29 mouse cellular contexts compared by ENCODE assay signal in genomic region chr3:103712196-103712595, GRCm38 (mm10). TPM values are rescaled to one million over a fixed set of nuclear protein-coding genes. Genes with fewer than 3 reads are reported as not detected.
DNase-seq lines count a peak whose midpoint lies in the region; ATAC-seq lines count a peak whose summit lies in the region.
"Had no signal": no experiment of that assay in that cellular context is flagged by ENCODE, and none has a peak within 500 bp of the region (broad histone marks: within the 10 kb centered on the region; RNA-seq: fewer than 3 reads in every experiment).

No protein-coding gene starts in this region.

- H3K4me1 ChIP-seq in embryonic facial prominence, embryonic 14.5 days (ENCODE audit: control insufficient read depth, insufficient read depth, low read length): peaks cover 13% of the 10 kb centered on the region
- H3K4me1 ChIP-seq in embryonic facial prominence, embryonic 10.5 days: peaks cover 19% of the 10 kb centered on the region
- peaks cover 10% of the 10 kb centered on the region for H3K4me1 ChIP-seq in forebrain, embryonic 12.5 days
- H3K4me1 ChIP-seq: liver, embryonic 15.5 days had no signal

- no peak for ATAC-seq in embryonic facial prominence, embryonic 14.5 days (ENCODE audit: low read depth)
- no peak for ATAC-seq in forebrain, embryonic 12.5 days (ENCODE audit: low FRiP score)
- ATAC-seq: activated CD4-positive, CD25-positive, alpha-beta regulatory T cell, adult 4 months; inflammation-experienced regulatory T-cells, adult 6 months had no signal

- no peak overlapping the region for H3K9ac ChIP-seq in embryonic facial prominence, embryonic 14.5 days (ENCODE audit: low read depth, low read length)
- H3K9ac ChIP-seq in forebrain, embryonic 12.5 days: no peak overlapping the region
- H3K9ac ChIP-seq: hindbrain, embryonic 12.5 days; limb, embryonic 15.5 days; liver, embryonic 15.5 days had no signal

- H3K9me3 ChIP-seq in embryonic facial prominence, embryonic 14.5 days (ENCODE audit: control insufficient read depth, low read length): no peaks in the 10 kb centered on the region
- no peaks in the 10 kb centered on the region for H3K9me3 ChIP-seq in embryonic facial prominence, embryonic 10.5 days
- no peaks in the 10 kb centered on the region for H3K9me3 ChIP-seq in forebrain, embryonic 12.5 days
- H3K9me3 ChIP-seq: forebrain, embryonic 10.5 days; hindbrain, embryonic 12.5 days; limb, embryonic 15.5 days; liver, embryonic 15.5 days; midbrain, embryonic 10.5 days had no signal

- H3K27ac ChIP-seq in embryonic facial prominence, embryonic 14.5 days (replicated peaks; ENCODE audit: low read depth, low read length): no peak overlapping the region
- no peak overlapping the region for H3K27ac ChIP-seq in embryonic facial prominence, embryonic 10.5 days (replicated peaks)
- no peak overlapping the region for H3K27ac ChIP-seq in forebrain, embryonic 12.5 days
- H3K27ac ChIP-seq: forebrain, embryonic 10.5 days; hindbrain, embryonic 12.5 days; limb, embryonic 15.5 days; liver, embryonic 15.5 days; midbrain, embryonic 10.5 days; stomach, postnatal 0 days had no signal

- WGBS in embryonic facial prominence, embryonic 14.5 days: 93% methylated on average over 4 of the region's 4 CpGs
- 83% methylated on average over 4 of the region's 4 CpGs for whole genome bisulfite sequencing in embryonic facial prominence, embryonic 10.5 days
- 100% methylated on average over 4 of the region's 4 CpGs for WGBS in forebrain, embryonic 12.5 days

- peak; percentile 32 for DNase-seq in embryonic facial prominence, embryonic 14.5 days (ENCODE audit: low spot score)
- DNase-seq in embryonic facial prominence, embryonic 10.5 days (ENCODE audit: low spot score): no peak
- DNase-seq in kidney, postnatal 4 days: peak; percentile 50 to 60
- DNase-seq in kidney, adult 18-20 months: no peak
- peak; percentile 40 for DNase-seq in 416B (ENCODE audit: low read depth)
- peak; percentile 75 for DNase-seq in adipocyte (ENCODE audit: low spot score)
- no peak for DNase-seq in layer of hippocampus, adult 8-10 months (ENCODE audit: low spot score in 2 of 2)
- DNase-seq: cerebellum, adult 8-10 months; kidney, adult 9 months; lung, postnatal 36 days; right cerebral cortex, adult 18-20 months; thymus, postnatal 14 days had no signal

- H3K4me3 ChIP-seq in embryonic facial prominence, embryonic 14.5 days (ENCODE audit: low read depth, low read length): no peak overlapping the region
- no peak overlapping the region for H3K4me3 ChIP-seq in embryonic facial prominence, embryonic 10.5 days
- H3K4me3 ChIP-seq in forebrain, embryonic 12.5 days (replicated peaks): no peak overlapping the region
- H3K4me3 ChIP-seq: forebrain, embryonic 10.5 days; hindbrain, embryonic 12.5 days; limb, embryonic 15.5 days; liver, embryonic 15.5 days; midbrain, embryonic 10.5 days had no signal

- no peaks in the 10 kb centered on the region for H3K27me3 ChIP-seq in embryonic facial prominence, embryonic 14.5 days (replicated peaks; ENCODE audit: control insufficient read depth, insufficient read depth, low read length)
- 0 out of 2 replicates have a peak, but pooled peaks cover 5% of the 10 kb centered on the region for H3K27me3 ChIP-seq in embryonic facial prominence, embryonic 10.5 days (replicated peaks; ENCODE audit: low read depth, poor library complexity, severe bottlenecking)
- peaks cover 3% of the 10 kb centered on the region; the same call in 1 of the 2 replicates for H3K27me3 ChIP-seq in forebrain, embryonic 12.5 days
- H3K27me3 ChIP-seq: hindbrain, embryonic 12.5 days; limb, embryonic 15.5 days; liver, embryonic 15.5 days had no signal

- H3K36me3 ChIP-seq in embryonic facial prominence, embryonic 14.5 days (ENCODE audit: control insufficient read depth, insufficient read depth, low read length): no peaks in the 10 kb centered on the region
- no peaks in the 10 kb centered on the region for H3K36me3 ChIP-seq in embryonic facial prominence, embryonic 10.5 days (replicated peaks)
- no peaks in the 10 kb centered on the region for H3K36me3 ChIP-seq in forebrain, embryonic 12.5 days (replicated peaks)
- H3K36me3 ChIP-seq: forebrain, embryonic 10.5 days; hindbrain, embryonic 12.5 days; limb, embryonic 15.5 days; liver, embryonic 15.5 days; midbrain, embryonic 10.5 days had no signal

- H3K4me2 ChIP-seq in embryonic facial prominence, embryonic 14.5 days (ENCODE audit: low read depth, low read length): no peak overlapping the region
- H3K4me2 ChIP-seq in forebrain, embryonic 12.5 days: no peak overlapping the region
- H3K4me2 ChIP-seq: hindbrain, embryonic 12.5 days; limb, embryonic 15.5 days; liver, embryonic 15.5 days had no signal

RNA-seq across cellular contexts. Expression of gene Olfml3, which starts 25.6 kb away (rescaled TPM):
- polyA plus RNA-seq in embryonic facial prominence, embryonic 14.5 days (2014; fragmentation: Nextera tagmentation; extraction: Ambion mirVana): 73.3 and 79.1 TPM in 2 replicates
- 12.5 and 12.9 TPM in 2 replicates for polyA plus RNA-seq in embryonic facial prominence, embryonic 10.5 days (2016; fragmentation: Nextera tagmentation; extraction: Ambion mirVana)
- polyA plus RNA-seq in forebrain, embryonic 12.5 days (2016; fragmentation: Nextera tagmentation; extraction: Ambion mirVana): 5.3 and 7.2 TPM in 2 replicates
- 10 to 100 TPM; 13.9 to 56.8 (median 28.8) TPM for total RNA-seq in layer of hippocampus, adult 8-10 months (2022)

RNA-seq across cellular contexts. Expression of gene Gm10964, which starts 27.0 kb away (rescaled TPM):
- not detected in 2 replicates for polyA plus RNA-seq in embryonic facial prominence, embryonic 14.5 days (2014; fragmentation: Nextera tagmentation; extraction: Ambion mirVana)
- polyA plus RNA-seq in embryonic facial prominence, embryonic 10.5 days (2016; fragmentation: Nextera tagmentation; extraction: Ambion mirVana): not detected in 2 replicates
- polyA plus RNA-seq in forebrain, embryonic 12.5 days (2016; fragmentation: Nextera tagmentation; extraction: Ambion mirVana): not detected in 2 replicates
- not detected for total RNA-seq in layer of hippocampus, adult 8-10 months (2022)
- total RNA-seq: common myeloid progenitor, adult 5-6 weeks; gastrocnemius, adult 18-20 months; layer of hippocampus, postnatal 25 days; left cerebral cortex, postnatal 10 days had no signal
- polyA plus RNA-seq: activated CD4-positive, CD25-positive, alpha-beta regulatory T cell, adult 4 months; C2C12; forebrain, embryonic 10.5 days; gonadal fat pad, adult 2 months; heart, embryonic 14.5 days; hindbrain, embryonic 12.5 days; inflammation-experienced regulatory T-cells, adult 6 months; limb, embryonic 15.5 days; liver, embryonic 15.5 days; midbrain, embryonic 10.5 days; neural tube, embryonic 11.5 days; stomach, postnatal 0 days had no signal

Comparison
In these comparisons a context has a peak if more than half of its experiments do, and no peak if none do; other contexts are left out.
1. DNase-seq: peak in embryonic facial prominence, embryonic 14.5 days (single experiment), kidney, postnatal 4 days (2 of 2), 416B (single experiment) and adipocyte (single experiment); none in embryonic facial prominence, embryonic 10.5 days (single experiment), kidney, adult 18-20 months (single experiment) and layer of hippocampus, adult 8-10 months (0 of 2).